Mouse (Mus musculus): ENCODE measurements at regions not wholly inside any gene's neighbourhood (a gene's known extent, or its start where the extent isn't known, plus 50 kb on each side); places are given as distances from the start of the nearest gene placed in this dataset.

DNA sequence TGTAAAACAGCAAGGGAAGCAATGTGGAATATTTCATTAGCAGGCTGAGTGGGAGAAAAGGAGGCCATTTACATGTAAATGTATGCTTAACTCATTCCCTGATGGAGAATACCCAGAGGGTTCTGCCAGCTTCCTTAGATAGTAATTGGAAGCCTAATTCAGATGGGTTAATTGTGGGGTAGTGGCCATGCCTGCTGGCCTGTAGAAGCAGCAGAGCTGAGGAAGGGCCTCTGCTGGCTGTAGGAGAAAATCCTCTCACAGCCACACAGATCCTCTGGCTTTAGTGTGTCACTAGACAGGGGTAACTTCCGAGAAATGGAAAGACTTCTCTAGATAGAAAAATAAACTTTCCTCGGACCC is 1588.7 kb upstream of the Got2 start:
- Histone ChIP-seq H3K9ac (ENCODE audit: low read depth, low read length) (no peak overlapping the region), H3K9me3 (ENCODE audit: control insufficient read depth, low read length) (no peaks in the 10 kb centered on the region), H3K27me3 (replicated peaks; ENCODE audit: control insufficient read depth, insufficient read depth, low read length) (no peaks in the 10 kb centered on the region), H3K36me3 (ENCODE audit: control insufficient read depth, insufficient read depth, low read length) (no peaks in the 10 kb centered on the region), H3K27ac (replicated peaks; ENCODE audit: low read depth, low read length) (no peak overlapping the region), H3K4me2 (ENCODE audit: low read depth, low read length) (no peak overlapping the region), H3K4me1 (ENCODE audit: control insufficient read depth, insufficient read depth, low read length) (peaks cover 6% of the 10 kb centered on the region; the same call in 1 of the 2 replicates), H3K4me3 (ENCODE audit: low read depth, low read length) (no peak overlapping the region)
- ATAC-seq (ENCODE audit: low read depth) (no peak), DNase-seq (ENCODE audit: low spot score) (no peak)
- 51% methylated on average over 2 of the region's 2 CpGs for WGBS

- Histone ChIP-seq H3K9ac (ENCODE audit: low read depth, low read length) (no peak overlapping the region), H3K4me2 (ENCODE audit: low read depth, low read length) (no peak overlapping the region), H3K4me3 (ENCODE audit: low read depth, low read length) (no peak overlapping the region), H3K9me3 (ENCODE audit: control insufficient read depth, low read length) (no peaks in the 10 kb centered on the region), H3K36me3 (ENCODE audit: control insufficient read depth, insufficient read depth, low read length) (no peaks in the 10 kb centered on the region), H3K27ac (replicated peaks; ENCODE audit: low read depth, low read length) (no peak overlapping the region), H3K4me1 (ENCODE audit: control insufficient read depth, insufficient read depth, low read length) (peaks cover 6% of the 10 kb centered on the region; the same call in 1 of the 2 replicates), H3K27me3 (replicated peaks; ENCODE audit: control insufficient read depth, insufficient read depth, low read length) (no peaks in the 10 kb centered on the region)
- ATAC-seq (ENCODE audit: low read depth): no peak
- no peak for DNase-seq (ENCODE audit: low spot score)
- WGBS: 76% methylated on average over 7 of the region's 7 CpGs
These were observed 1588.2 kb upstream of the Got2 start for GRCm38 (mm10) chr8:97476430-97477097.

GRCm38 (mm10) chr8:97473326-97473725 is 1585.0 kb upstream of the Got2 start:
- H3K4me1 ChIP-seq (ENCODE audit: control insufficient read depth, insufficient read depth, low read length): peaks cover 6% of the 10 kb centered on the region; the same call in 1 of the 2 replicates
- no peak for ATAC-seq (ENCODE audit: low read depth)
- no peak overlapping the region for H3K9ac ChIP-seq (ENCODE audit: low read depth, low read length)
- no peak overlapping the region for H3K27ac ChIP-seq (replicated peaks; ENCODE audit: low read depth, low read length)
- no peaks in the 10 kb centered on the region for H3K27me3 ChIP-seq (replicated peaks; ENCODE audit: control insufficient read depth, insufficient read depth, low read length)
- no peak overlapping the region for H3K4me3 ChIP-seq (ENCODE audit: low read depth, low read length)
- no peaks in the 10 kb centered on the region for H3K9me3 ChIP-seq (ENCODE audit: control insufficient read depth, low read length)
- WGBS: 49% methylated on average over 3 of the region's 3 CpGs
- no peaks in the 10 kb centered on the region for H3K36me3 ChIP-seq (ENCODE audit: control insufficient read depth, insufficient read depth, low read length)
- no peak overlapping the region for H3K4me2 ChIP-seq (ENCODE audit: low read depth, low read length)
- peak; percentile 52 for DNase-seq (ENCODE audit: low spot score)

DNA sequence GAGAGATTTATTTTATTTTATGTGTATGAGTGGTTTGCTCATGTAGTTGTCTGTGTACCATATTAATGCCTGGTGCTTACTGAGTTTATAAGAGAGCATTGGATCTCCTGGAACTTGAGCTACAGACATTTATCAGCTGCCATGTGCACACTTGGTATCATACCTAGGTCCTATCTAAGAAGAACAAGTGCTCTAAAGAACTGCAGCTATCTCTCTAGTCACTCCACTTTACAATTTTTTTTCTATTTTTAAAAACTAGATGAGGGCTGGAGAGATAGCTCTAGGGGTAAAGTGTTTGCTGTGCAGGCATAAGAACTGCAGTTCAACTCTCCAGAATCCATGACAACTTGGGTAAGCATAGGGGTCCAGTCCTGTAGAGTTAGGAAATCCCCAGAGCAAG is 1573.1 kb upstream of the Got2 start:
- Histone ChIP-seq H3K4me3 (ENCODE audit: low read depth, low read length) (no peak overlapping the region), H3K9ac (ENCODE audit: low read depth, low read length) (no peak overlapping the region), H3K4me2 (ENCODE audit: low read depth, low read length) (no peak overlapping the region), H3K4me1 (ENCODE audit: control insufficient read depth, insufficient read depth, low read length) (no peaks in the 10 kb centered on the region), H3K27ac (replicated peaks; ENCODE audit: low read depth, low read length) (no peak overlapping the region), H3K9me3 (ENCODE audit: control insufficient read depth, low read length) (no peaks in the 10 kb centered on the region), H3K36me3 (ENCODE audit: control insufficient read depth, insufficient read depth, low read length) (no peaks in the 10 kb centered on the region), H3K27me3 (replicated peaks; ENCODE audit: control insufficient read depth, insufficient read depth, low read length) (no peaks in the 10 kb centered on the region)
- no peak for ATAC-seq (ENCODE audit: low read depth)
- DNase-seq (ENCODE audit: low spot score): no peak

- no peak overlapping the region for H3K27ac ChIP-seq (replicated peaks; ENCODE audit: low read depth, low read length)
- ATAC-seq (ENCODE audit: low read depth): no peak
- H3K9ac ChIP-seq (ENCODE audit: low read depth, low read length): no peak overlapping the region
- H3K36me3 ChIP-seq (ENCODE audit: control insufficient read depth, insufficient read depth, low read length): no peaks in the 10 kb centered on the region
- H3K4me2 ChIP-seq (ENCODE audit: low read depth, low read length): no peak overlapping the region
- no peak overlapping the region for H3K4me3 ChIP-seq (ENCODE audit: low read depth, low read length)
- H3K4me1 ChIP-seq (ENCODE audit: control insufficient read depth, insufficient read depth, low read length): no peaks in the 10 kb centered on the region
- no peaks in the 10 kb centered on the region for H3K9me3 ChIP-seq (ENCODE audit: control insufficient read depth, low read length)
- no peaks in the 10 kb centered on the region for H3K27me3 ChIP-seq (replicated peaks; ENCODE audit: control insufficient read depth, insufficient read depth, low read length)
- WGBS: 92% methylated on average over 8 of the region's 8 CpGs
- DNase-seq (ENCODE audit: low spot score): no peak
These were observed 1559.3 kb upstream of the Got2 start for GRCm38 (mm10) chr8:97447696-97448095.

GRCm38 (mm10) chr8:97441483-97441882 is 1553.1 kb upstream of the Got2 start:
- Histone ChIP-seq H3K4me3 (ENCODE audit: low read depth, low read length) (no peak overlapping the region), H3K9me3 (ENCODE audit: control insufficient read depth, low read length) (no peaks in the 10 kb centered on the region), H3K4me2 (ENCODE audit: low read depth, low read length) (no peak overlapping the region), H3K27ac (replicated peaks; ENCODE audit: low read depth, low read length) (no peak overlapping the region), H3K36me3 (ENCODE audit: control insufficient read depth, insufficient read depth, low read length) (no peaks in the 10 kb centered on the region), H3K4me1 (ENCODE audit: control insufficient read depth, insufficient read depth, low read length) (no peaks in the 10 kb centered on the region), H3K9ac (ENCODE audit: low read depth, low read length) (no peak overlapping the region), H3K27me3 (replicated peaks; ENCODE audit: control insufficient read depth, insufficient read depth, low read length) (no peaks in the 10 kb centered on the region)
- DNase-seq (ENCODE audit: low spot score) (no peak), ATAC-seq (ENCODE audit: low read depth) (no peak)
- 57% methylated on average over 1 of the region's 1 CpGs for WGBS

GRCm38 (mm10) chr8:97433584-97433983 is 1545.2 kb upstream of the Got2 start:
- Histone ChIP-seq H3K4me1 (ENCODE audit: control insufficient read depth, insufficient read depth, low read length) (no peaks in the 10 kb centered on the region), H3K4me2 (ENCODE audit: low read depth, low read length) (no peak overlapping the region), H3K36me3 (ENCODE audit: control insufficient read depth, insufficient read depth, low read length) (no peaks in the 10 kb centered on the region), H3K9me3 (ENCODE audit: control insufficient read depth, low read length) (no peaks in the 10 kb centered on the region), H3K27ac (replicated peaks; ENCODE audit: low read depth, low read length) (no peak overlapping the region), H3K4me3 (ENCODE audit: low read depth, low read length) (no peak overlapping the region), H3K9ac (ENCODE audit: low read depth, low read length) (no peak overlapping the region), H3K27me3 (replicated peaks; ENCODE audit: control insufficient read depth, insufficient read depth, low read length) (no peaks in the 10 kb centered on the region)
- no peak for ATAC-seq (ENCODE audit: low read depth)
- WGBS: 84% methylated on average over 5 of the region's 5 CpGs
- DNase-seq (ENCODE audit: low spot score): no peak

DNA sequence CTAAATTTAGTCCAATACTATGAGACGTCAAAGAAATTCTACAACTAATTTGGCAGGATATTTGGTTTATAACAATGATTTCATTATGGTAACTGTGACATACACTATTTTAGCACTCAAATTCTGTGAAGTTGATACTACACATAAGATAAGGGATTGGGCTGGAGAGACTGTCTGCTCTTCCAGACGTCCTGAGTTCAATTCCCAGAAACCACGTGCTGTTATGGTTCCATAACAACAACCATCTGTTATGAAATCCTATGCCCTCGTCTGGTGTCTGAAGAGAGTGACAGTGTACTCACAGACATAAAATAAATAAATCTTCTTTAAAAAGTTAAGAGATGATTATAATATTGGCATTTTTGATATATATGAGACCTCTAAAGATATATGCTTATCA is 1543.1 kb upstream of the Got2 start:
- Histone ChIP-seq H3K27me3 (replicated peaks; ENCODE audit: control insufficient read depth, insufficient read depth, low read length) (no peaks in the 10 kb centered on the region), H3K4me1 (ENCODE audit: control insufficient read depth, insufficient read depth, low read length) (no peaks in the 10 kb centered on the region), H3K4me2 (ENCODE audit: low read depth, low read length) (no peak overlapping the region), H3K9ac (ENCODE audit: low read depth, low read length) (no peak overlapping the region), H3K4me3 (ENCODE audit: low read depth, low read length) (no peak overlapping the region), H3K27ac (replicated peaks; ENCODE audit: low read depth, low read length) (no peak overlapping the region), H3K36me3 (ENCODE audit: control insufficient read depth, insufficient read depth, low read length) (no peaks in the 10 kb centered on the region), H3K9me3 (ENCODE audit: control insufficient read depth, low read length) (no peaks in the 10 kb centered on the region)
- 46% methylated on average over 4 of the region's 4 CpGs for WGBS
- DNase-seq (ENCODE audit: low spot score) (no peak), ATAC-seq (ENCODE audit: low read depth) (no peak)

DNA sequence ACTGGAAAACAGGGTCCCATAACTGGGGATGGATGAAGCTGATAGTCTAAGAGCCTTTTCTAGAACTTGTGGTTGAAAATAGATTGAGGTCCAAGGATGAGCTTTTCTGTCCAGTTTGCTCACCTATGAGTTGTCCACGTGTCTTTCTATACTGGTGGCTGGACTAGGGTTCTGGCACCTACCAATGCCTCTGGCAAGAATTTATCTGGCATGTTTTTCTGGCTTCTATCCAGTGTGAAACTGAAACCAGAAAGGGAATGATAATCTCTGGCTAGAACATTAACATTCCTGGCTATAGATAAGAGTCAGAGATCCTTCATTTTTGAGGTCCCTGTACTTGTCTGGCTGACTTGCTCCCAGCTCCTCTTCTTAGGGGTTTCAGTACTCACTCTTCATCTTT is 1534.0 kb upstream of the Got2 start:
- no peak overlapping the region for H3K4me2 ChIP-seq (ENCODE audit: low read depth, low read length)
- no peak overlapping the region for H3K4me3 ChIP-seq (ENCODE audit: low read depth, low read length)
- no peaks in the 10 kb centered on the region for H3K9me3 ChIP-seq (ENCODE audit: control insufficient read depth, low read length)
- ATAC-seq (ENCODE audit: low read depth) (no peak), DNase-seq (ENCODE audit: low spot score) (no peak)
- H3K9ac ChIP-seq (ENCODE audit: low read depth, low read length): no peak overlapping the region
- no peak overlapping the region for H3K27ac ChIP-seq (replicated peaks; ENCODE audit: low read depth, low read length)
- no peaks in the 10 kb centered on the region for H3K4me1 ChIP-seq (ENCODE audit: control insufficient read depth, insufficient read depth, low read length)
- H3K27me3 ChIP-seq (replicated peaks; ENCODE audit: control insufficient read depth, insufficient read depth, low read length): no peaks in the 10 kb centered on the region
- 42% methylated on average over 1 of the region's 1 CpGs for WGBS
- no peaks in the 10 kb centered on the region for H3K36me3 ChIP-seq (ENCODE audit: control insufficient read depth, insufficient read depth, low read length)
